Mouse (Mus musculus) left cerebral cortex, adult 11 months (tissue): Measurements from ENCODE around the gene BC048562.

Experiments
- DNase-seq: peaks from one replicate; pipeline ENCODE4 v3.0.0; 2022; ENCODE audit warnings: low spot score

The BC048562 gene

GRCm38 (mm10) chr9:108480813-108481519 is 44.7 kb downstream of the BC048562 start:
- no peak for DNase-seq

GRCm38 (mm10) chr9:108481520-108482210 is 45.4 kb downstream of the BC048562 start:
- no peak for DNase-seq

- no peak for DNase-seq
Measured at GRCm38 (mm10) chr9:108483051-108483790, 46.9 kb downstream of the BC048562 start.

GRCm38 (mm10) chr9:108484021-108484420 is 47.7 kb downstream of the BC048562 start:
- no peak for DNase-seq

GRCm38 (mm10) chr9:108485301-108485875 is 49.1 kb downstream of the BC048562 start:
- DNase-seq: no peak

GRCm38 (mm10) chr9:108486973-108487530 is 50.8 kb downstream of the BC048562 start:
- no peak for DNase-seq

GRCm38 (mm10) chr9:108488403-108488802 is 52.1 kb downstream of the BC048562 start:
- DNase-seq: no peak

- no peak for DNase-seq
Measured at GRCm38 (mm10) chr9:108489215-108489614, 52.9 kb downstream of the BC048562 start.

GRCm38 (mm10) chr9:108489702-108490558 is 53.6 kb downstream of the BC048562 start:
- no peak for DNase-seq

GRCm38 (mm10) chr9:108490559-108491285 is 54.4 kb downstream of the BC048562 start, which contains the start of gene Usp19:
Gene Usp19 (plus strand): TSS chr9:108490602.
- peak; percentile 93 for DNase-seq

GRCm38 (mm10) chr9:108491286-108491580 is 55.0 kb downstream of the BC048562 start:
- DNase-seq: no peak

- no peak for DNase-seq
Measured at GRCm38 (mm10) chr9:108492043-108492750, 55.9 kb downstream of the BC048562 start.

GRCm38 (mm10) chr9:108493246-108493645 is 57.0 kb downstream of the BC048562 start:
- DNase-seq: no peak

GRCm38 (mm10) chr9:108494146-108494825 is 58.0 kb downstream of the BC048562 start:
- no peak for DNase-seq

- DNase-seq: no peak
Measured at GRCm38 (mm10) chr9:108494905-108495304, 58.6 kb downstream of the BC048562 start.
